Mouse (Mus musculus) liver, adult 2 months (tissue): ENCODE measurements around the gene Larp1.

ENCODE experiments used
- CTCF ChIP-seq: fragments of 200-500 bp; IDR thresholded peaks from 2 replicates; pipeline ENCODE4 v1.5.1; 2011; ENCODE audit warnings: low read depth, low read length, control low read depth
- POLR2A ChIP-seq: fragments of 200-500 bp; IDR thresholded peaks from 2 replicates; pipeline ENCODE4 v1.6.1; 2011; ENCODE audit warnings: low read length, control low read depth; ENCODE audit not compliant: insufficient read depth; ENCODE audit errors: extremely low read depth

GRCm38 (mm10) chr11:58015339-58015738, 6.5 kb downstream of the Larp1 start:
- TF ChIP-seq CTCF (no peak), POLR2A (no peak)
